Mouse (Mus musculus) embryonic facial prominence, embryonic 14.5 days (tissue): Measurements from ENCODE around the gene Susd4. TPM values are rescaled to one million over a fixed set of nuclear protein-coding genes. Genes with fewer than 3 reads are reported as not detected.

ENCODE experiments used
- ATAC-seq: fragments of 200-750 bp; cut with Nextera tagmentation; 2 replicates; pipeline ENCODE4 v1.8.0; 2017; ENCODE audit warnings: low read depth, moderate number of reproducible peaks, moderate TSS enrichment
- DNase-seq: peaks from one replicate; pipeline ENCODE4 v3.0.0-alpha.2; 2015; ENCODE audit warnings: low spot score
- H3K27ac ChIP-seq: fragments of 300-500 bp; sonication (generic); replicated peaks from 2 replicates; pipeline ENCODE4 v1.5.1; 2014; ENCODE audit warnings: low read depth, mild to moderate bottlenecking, low read length, moderate library complexity
- H3K27me3 ChIP-seq: fragments of 300-500 bp; sonication (generic); replicated peaks from 2 replicates; pipeline ENCODE4 v1.6.1; 2014; ENCODE audit warnings: low read length; ENCODE audit not compliant: control insufficient read depth, insufficient read depth
- H3K36me3 ChIP-seq: fragments of 300-500 bp; sonication (generic); 2 replicates; pipeline ENCODE4 v1.6.1; 2014; ENCODE audit warnings: low read length, mixed read lengths; ENCODE audit not compliant: control insufficient read depth, insufficient read depth
- H3K4me1 ChIP-seq: fragments of 300-500 bp; sonication (generic); 2 replicates; pipeline ENCODE4 v1.6.1; 2014; ENCODE audit warnings: antibody characterized with exemption, low read length; ENCODE audit not compliant: control insufficient read depth, insufficient read depth
- H3K4me2 ChIP-seq: fragments of 300-500 bp; sonication (generic); 2 replicates; pipeline ENCODE4 v1.6.1; 2014; ENCODE audit warnings: low read depth, mild to moderate bottlenecking, low read length, moderate library complexity, mixed read lengths
- H3K4me3 ChIP-seq: fragments of 300-500 bp; sonication (generic); 2 replicates; pipeline ENCODE4 v1.5.1; 2014; ENCODE audit warnings: low read depth, mild to moderate bottlenecking, low read length
- H3K9ac ChIP-seq: fragments of 300-500 bp; sonication (generic); 2 replicates; pipeline ENCODE4 v1.6.1; 2014; ENCODE audit warnings: low read depth, mild to moderate bottlenecking, low read length, moderate library complexity, mixed read lengths
- H3K9me3 ChIP-seq: fragments of 300-500 bp; sonication (generic); 2 replicates; pipeline ENCODE4 v1.6.1; 2016; ENCODE audit warnings: low read length; ENCODE audit not compliant: control insufficient read depth
- WGBS: fragments of 180-500 bp; shearing (Covaris S2); extraction: QIAGEN DNeasy Blood & Tissue Kit; methylation state at CpG from one replicate; pipeline ENCODE4 v1.1.7; 2014; 5-methylcytosine and 5-hydroxymethylcytosine counted together
- polyA plus RNA-seq: library from polyadenylated mRNA; unstranded; fragments of >200 nt; fragmentation: Nextera tagmentation; extraction: Ambion mirVana; gene quantifications from 2 replicates; pipeline ENCODE4 v1.2.1, GENCODE M21; 2014

Susd4 gene
- polyA plus RNA-seq, 1 experiment from 2014 or later = 11.7 TPM

GRCm38 (mm10) chr1:182794221-182794620, 30.6 kb downstream of the Susd4 start:
- Histone ChIP-seq H3K4me1 (peaks cover 10% of the 10 kb centered on the region), H3K27me3 (no peaks in the 10 kb centered on the region), H3K36me3 (no peaks in the 10 kb centered on the region), H3K4me3 (no peak overlapping the region), H3K27ac (no peak overlapping the region), H3K9me3 (no peaks in the 10 kb centered on the region), H3K9ac (no peak overlapping the region), H3K4me2 (no peak overlapping the region)
- WGBS = 88% methylated on average over 10 of the region's 10 CpGs
- ATAC-seq = no peak
- no peak for DNase-seq

GRCm38 (mm10) chr1:182794628-182795027, 31.0 kb downstream of the Susd4 start:
- H3K4me3 ChIP-seq = no peak overlapping the region
- H3K27ac ChIP-seq = no peak overlapping the region
- ATAC-seq (no peak), DNase-seq (no peak)
- H3K27me3 ChIP-seq = no peaks in the 10 kb centered on the region
- WGBS = 89% methylated on average over 9 of the region's 9 CpGs
- peaks cover 10% of the 10 kb centered on the region for H3K4me1 ChIP-seq
- H3K36me3 ChIP-seq = no peaks in the 10 kb centered on the region
- H3K9me3 ChIP-seq = no peaks in the 10 kb centered on the region
- H3K9ac ChIP-seq = no peak overlapping the region
- H3K4me2 ChIP-seq = no peak overlapping the region

GRCm38 (mm10) chr1:182797048-182797447, 33.4 kb downstream of the Susd4 start:
- 80% methylated on average over 13 of the region's 14 CpGs for WGBS
- Histone ChIP-seq H3K27ac (no peak overlapping the region), H3K4me3 (no peak overlapping the region), H3K36me3 (no peaks in the 10 kb centered on the region), H3K4me2 (no peak overlapping the region), H3K27me3 (no peaks in the 10 kb centered on the region), H3K9me3 (no peaks in the 10 kb centered on the region), H3K9ac (no peak overlapping the region), H3K4me1 (peaks cover 8% of the 10 kb centered on the region)
- no peak for DNase-seq
- no peak for ATAC-seq

- Histone ChIP-seq H3K4me3 (no peak overlapping the region), H3K4me1 (no peaks in the 10 kb centered on the region), H3K27me3 (no peaks in the 10 kb centered on the region), H3K9me3 (no peaks in the 10 kb centered on the region), H3K4me2 (no peak overlapping the region), H3K9ac (no peak overlapping the region), H3K27ac (no peak overlapping the region), H3K36me3 (no peaks in the 10 kb centered on the region)
- no peak for DNase-seq
- WGBS = 72% methylated on average over 2 of the region's 2 CpGs
- ATAC-seq = no peak
Observed at GRCm38 (mm10) chr1:182801590-182801989, 37.9 kb downstream of the Susd4 start.

GRCm38 (mm10) chr1:182802891-182803290, 39.2 kb downstream of the Susd4 start:
- Histone ChIP-seq H3K4me2 (no peak overlapping the region), H3K36me3 (no peaks in the 10 kb centered on the region), H3K4me3 (no peak overlapping the region), H3K9ac (no peak overlapping the region), H3K27ac (no peak overlapping the region), H3K27me3 (no peaks in the 10 kb centered on the region), H3K4me1 (no peaks in the 10 kb centered on the region), H3K9me3 (no peaks in the 10 kb centered on the region)
- DNase-seq = no peak
- no peak for ATAC-seq
- WGBS = 58% methylated on average over 15 of the region's 15 CpGs

GRCm38 (mm10) chr1:182813991-182814390, 50.3 kb downstream of the Susd4 start:
- no peak overlapping the region for H3K27ac ChIP-seq
- peak; percentile 41 for DNase-seq
- H3K27me3 ChIP-seq = no peaks in the 10 kb centered on the region
- no peak overlapping the region for H3K9ac ChIP-seq
- no peak overlapping the region for H3K4me2 ChIP-seq
- H3K9me3 ChIP-seq = 0 out of 2 replicates have a peak, but pooled peaks cover 5% of the 10 kb centered on the region
- ATAC-seq = no peak
- H3K4me3 ChIP-seq = no peak overlapping the region
- no peaks in the 10 kb centered on the region for H3K4me1 ChIP-seq
- no peaks in the 10 kb centered on the region for H3K36me3 ChIP-seq
- WGBS = 71% methylated on average over 7 of the region's 7 CpGs

GRCm38 (mm10) chr1:182814566-182814965, 50.9 kb downstream of the Susd4 start:
- ATAC-seq (no peak), DNase-seq (no peak)
- Histone ChIP-seq H3K27ac (no peak overlapping the region), H3K4me1 (no peaks in the 10 kb centered on the region), H3K9ac (no peak overlapping the region), H3K4me3 (no peak overlapping the region), H3K9me3 (0 out of 2 replicates have a peak, but pooled peaks cover 5% of the 10 kb centered on the region), H3K36me3 (no peaks in the 10 kb centered on the region), H3K27me3 (no peaks in the 10 kb centered on the region), H3K4me2 (no peak overlapping the region)
- 90% methylated on average over 6 of the region's 6 CpGs for whole genome bisulfite sequencing

GRCm38 (mm10) chr1:182817106-182817505, 53.4 kb downstream of the Susd4 start:
- WGBS = 58% methylated on average over 5 of the region's 5 CpGs
- ATAC-seq = no peak

GRCm38 (mm10) chr1:182817624-182818023, 54.0 kb downstream of the Susd4 start:
- Histone ChIP-seq H3K36me3 (no peaks in the 10 kb centered on the region), H3K4me1 (no peaks in the 10 kb centered on the region), H3K4me2 (no peak overlapping the region), H3K9ac (no peak overlapping the region), H3K9me3 (no peaks in the 10 kb centered on the region), H3K27ac (no peak overlapping the region), H3K27me3 (no peaks in the 10 kb centered on the region), H3K4me3 (no peak overlapping the region)
- DNase-seq (no peak), ATAC-seq (no peak)
- 17% methylated on average over 6 of the region's 6 CpGs for WGBS

More at GRCm38 (mm10) chr1:182817106-182817505, 53.4 kb downstream of the Susd4 start:
- no peak for DNase-seq
- H3K36me3 ChIP-seq = no peaks in the 10 kb centered on the region
- no peak overlapping the region for H3K4me2 ChIP-seq
- 0 out of 2 replicates have a peak, but pooled peaks cover 2% of the 10 kb centered on the region for H3K9me3 ChIP-seq
- no peaks in the 10 kb centered on the region for H3K27me3 ChIP-seq
- no peak overlapping the region for H3K9ac ChIP-seq
- no peaks in the 10 kb centered on the region for H3K4me1 ChIP-seq
- H3K27ac ChIP-seq = no peak overlapping the region
- H3K4me3 ChIP-seq = no peak overlapping the region
